Mouse (Mus musculus) telencephalon, adult 2 months (tissue): ENCODE data around the gene Il31ra.

ENCODE experiments used
- DNase-seq: peaks from one replicate; pipeline ENCODE4 v3.0.0-alpha.2; 2011; ENCODE audit warnings: low read depth, low spot score

Il31ra gene

GRCm38 (mm10) chr13:112508487-112508886 is 85.7 kb downstream of the Il31ra start:
- no peak for DNase-seq

DNA sequence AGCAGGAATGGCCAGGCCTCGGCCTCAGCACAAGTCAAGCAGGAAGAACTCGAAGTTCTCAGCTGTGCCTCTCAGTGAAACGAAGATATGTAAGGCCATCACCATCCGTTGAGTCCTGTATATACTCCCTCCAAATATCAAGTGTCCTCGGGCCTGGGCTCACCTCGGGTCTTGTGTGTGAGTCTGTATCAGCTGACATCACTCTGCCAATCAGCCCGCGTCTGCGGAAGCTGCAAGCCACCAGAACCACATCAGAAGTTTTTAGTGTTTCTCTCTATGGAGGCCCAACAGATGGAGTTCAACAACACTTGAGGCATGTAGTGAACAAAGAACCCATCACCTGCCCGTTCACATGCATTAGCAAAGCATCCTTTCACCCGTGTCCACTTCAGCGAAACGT is 86.5 kb downstream of the Il31ra start:
- no peak for DNase-seq

GRCm38 (mm10) chr13:112506766-112507165 is 87.4 kb downstream of the Il31ra start:
- no peak for DNase-seq

DNA sequence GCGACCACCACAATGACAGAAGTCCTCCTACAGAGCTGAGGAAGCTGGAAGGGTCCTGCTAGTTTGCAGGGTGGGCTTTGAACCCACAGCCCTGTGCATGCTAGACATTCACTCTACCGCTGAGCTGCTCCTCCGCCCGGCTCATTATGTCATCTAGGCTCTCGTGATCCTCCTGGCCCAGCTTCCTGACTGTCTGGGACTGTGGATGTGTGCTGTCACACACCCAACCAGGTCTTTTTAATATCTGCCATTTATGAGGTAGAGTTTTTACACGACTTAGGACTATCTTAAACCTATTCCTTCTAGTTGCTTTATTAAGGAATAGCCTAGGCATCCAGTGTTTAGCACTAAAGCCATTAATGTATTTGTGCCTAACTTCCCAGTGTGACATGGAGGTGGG is 88.7 kb downstream of the Il31ra start:
- no peak for DNase-seq

DNA sequence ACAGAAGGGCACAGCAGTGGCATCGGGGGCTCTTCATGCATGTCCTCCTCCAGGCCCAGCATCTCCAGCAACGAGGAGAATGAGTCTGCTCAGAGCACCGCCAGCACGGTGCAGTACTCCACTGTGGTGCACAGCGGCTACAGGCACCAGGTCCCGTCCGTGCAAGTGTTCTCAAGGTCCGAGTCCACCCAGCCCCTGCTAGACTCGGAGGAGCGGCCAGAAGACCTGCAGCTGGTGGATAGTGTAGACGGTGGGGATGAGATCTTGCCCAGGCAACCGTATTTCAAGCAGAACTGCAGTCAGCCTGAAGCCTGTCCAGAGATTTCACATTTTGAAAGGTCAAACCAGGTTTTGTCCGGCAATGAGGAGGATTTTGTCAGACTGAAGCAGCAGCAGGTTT is 90.3 kb downstream of the Il31ra start:
- no peak for DNase-seq

GRCm38 (mm10) chr13:112500466-112500865 is 93.7 kb downstream of the Il31ra start:
- no peak for DNase-seq

- no peak for DNase-seq
Measured at GRCm38 (mm10) chr13:112500027-112500426, 94.1 kb downstream of the Il31ra start.

DNA sequence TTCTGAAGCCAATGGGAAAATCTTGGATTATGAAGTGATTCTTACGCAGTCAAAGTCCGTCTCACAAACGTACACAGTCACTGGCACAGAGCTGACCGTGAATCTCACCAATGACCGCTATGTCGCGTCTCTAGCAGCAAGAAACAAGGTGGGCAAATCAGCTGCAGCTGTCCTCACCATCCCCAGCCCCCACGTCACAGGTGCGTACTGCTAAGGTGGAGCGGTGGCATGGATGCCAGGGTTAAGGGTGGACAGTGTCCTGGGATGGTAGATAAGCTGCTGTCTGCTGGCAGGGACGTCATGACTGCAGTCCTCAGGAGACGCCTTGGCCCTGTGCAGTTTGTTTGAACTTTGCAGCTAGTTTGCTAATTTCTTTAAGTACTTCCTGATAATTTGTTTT is 99.6 kb downstream of the Il31ra start:
- no peak for DNase-seq

DNA sequence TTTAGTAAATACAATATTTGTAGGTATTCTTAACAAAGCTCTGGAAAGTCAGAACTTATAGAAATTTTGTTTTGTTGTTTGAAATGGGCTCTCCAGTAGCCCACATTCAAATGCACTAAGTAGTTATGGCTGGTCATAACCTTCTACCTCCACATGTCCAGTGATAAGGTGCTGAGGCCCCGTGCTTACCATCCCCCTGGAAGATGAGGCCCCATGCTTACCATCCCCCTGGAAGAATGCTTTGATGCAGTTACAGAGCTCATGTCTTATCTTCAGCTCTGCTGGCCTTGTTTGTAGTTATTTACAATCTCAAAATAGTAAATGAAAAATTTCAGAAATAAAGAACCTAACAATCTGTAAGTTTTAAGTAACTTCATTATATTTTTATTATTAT is 101.9 kb downstream of the Il31ra start:
- DNase-seq, result no peak

- DNase-seq, result no peak
Measured at GRCm38 (mm10) chr13:112491636-112492284, 102.4 kb downstream of the Il31ra start.

DNA sequence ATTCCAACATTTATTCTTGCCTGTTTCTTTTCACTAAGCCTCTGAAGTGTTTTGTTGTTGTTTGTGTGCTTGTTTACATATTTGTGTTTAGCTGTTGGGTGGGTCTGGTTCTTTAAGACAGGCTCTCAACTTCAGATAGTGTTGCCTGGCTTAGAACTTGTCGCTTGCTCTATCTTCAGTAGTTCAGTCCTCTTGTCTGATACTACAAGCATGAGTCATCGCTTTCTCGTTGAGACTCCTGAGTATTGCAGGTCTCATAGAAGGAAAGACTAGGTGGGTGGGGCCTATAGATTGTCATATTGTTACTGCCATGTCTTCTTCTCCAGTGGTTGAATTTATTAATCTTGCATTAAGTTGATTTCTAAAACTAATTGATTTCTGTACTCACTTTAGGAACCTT is 104.1 kb downstream of the Il31ra start:
- no peak for DNase-seq

DNA sequence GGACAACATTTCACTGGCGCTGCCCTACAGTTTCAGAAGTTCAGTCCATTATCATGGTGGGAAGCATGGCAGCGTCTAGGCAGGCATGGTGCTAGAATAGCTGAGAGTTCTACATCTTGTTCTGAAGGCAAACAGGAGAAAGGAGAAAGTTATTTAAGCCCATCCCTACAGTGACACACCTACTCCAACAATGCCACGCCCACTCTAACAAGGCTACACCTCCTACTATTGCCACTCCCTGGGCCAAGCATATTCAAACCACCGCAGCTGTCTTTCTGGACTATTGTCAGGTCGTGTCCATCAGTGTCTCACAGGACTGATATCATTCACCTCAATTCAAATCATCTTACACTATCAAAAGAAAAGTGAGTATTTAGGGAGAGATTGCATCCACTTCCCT is 107.5 kb downstream of the Il31ra start:
- DNase-seq, result no peak

- no peak for DNase-seq
Measured at GRCm38 (mm10) chr13:112486236-112486635, 107.9 kb downstream of the Il31ra start.

DNA sequence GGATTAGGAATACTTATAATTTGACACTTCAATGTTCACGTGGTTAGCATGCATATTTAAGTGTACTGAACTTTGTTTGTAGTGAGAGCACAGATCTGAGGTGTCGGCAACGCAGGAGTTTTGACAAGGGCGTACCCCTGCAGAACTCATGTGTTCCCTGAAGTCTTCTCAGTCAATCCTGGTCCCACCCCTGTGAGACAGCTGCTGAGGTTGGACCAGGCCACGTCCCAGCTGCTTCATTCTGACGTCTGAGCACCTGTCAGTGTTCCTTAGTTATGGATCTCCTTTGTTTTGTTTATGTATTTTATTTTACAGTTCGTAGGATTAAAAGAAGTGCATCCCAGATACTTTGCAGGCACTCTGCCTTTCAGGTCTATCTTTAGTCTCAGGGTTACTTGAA is 111.1 kb downstream of the Il31ra start:
- DNase-seq, result no peak

DNA sequence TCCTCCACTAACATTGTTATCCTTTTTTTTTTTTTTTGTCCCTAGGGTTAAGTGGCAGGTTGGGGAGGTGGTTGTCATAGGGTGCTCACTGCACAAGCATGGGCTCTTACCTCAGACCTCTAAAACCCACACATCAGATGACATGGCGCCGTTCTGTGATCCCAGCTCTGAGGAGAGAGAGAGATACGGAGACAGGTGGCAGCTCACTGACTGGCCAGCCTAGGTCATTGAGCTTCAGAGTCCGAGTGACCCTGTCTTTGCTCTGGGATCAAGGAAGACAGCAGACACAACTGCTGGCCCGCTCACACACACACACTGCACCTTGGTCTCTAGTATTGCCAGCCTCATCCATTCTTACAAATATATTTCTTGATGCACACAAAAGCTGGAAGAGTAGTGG is 111.6 kb downstream of the Il31ra start:
- no peak for DNase-seq

- no peak for DNase-seq
Measured at GRCm38 (mm10) chr13:112479926-112480325, 114.2 kb downstream of the Il31ra start.

DNA sequence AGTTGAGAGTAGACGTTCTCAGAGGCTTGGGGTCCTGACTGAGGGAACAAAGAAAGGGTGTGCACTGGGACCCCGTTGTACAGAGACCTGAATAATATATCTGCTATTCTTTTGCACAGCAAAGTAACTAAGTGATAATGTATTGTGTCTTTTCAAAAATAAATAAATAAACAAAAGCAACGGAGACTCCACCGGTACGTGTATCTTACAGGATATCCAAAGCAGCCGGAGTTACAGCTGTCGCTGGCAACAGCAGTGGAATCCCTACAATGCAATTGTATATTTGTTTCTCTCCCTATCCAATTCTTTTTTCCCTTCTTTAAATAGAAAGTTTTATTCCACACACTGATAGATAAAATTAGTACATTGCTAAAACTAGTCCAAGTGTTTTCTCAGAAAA is 115.1 kb downstream of the Il31ra start:
- DNase-seq, result no peak

- DNase-seq, result no peak
Measured at GRCm38 (mm10) chr13:112473757-112474755, 120.1 kb downstream of the Il31ra start.

GRCm38 (mm10) chr13:112472401-112473023 is 121.6 kb downstream of the Il31ra start:
- DNase-seq, result no peak

GRCm38 (mm10) chr13:112471201-112471600 is 123.0 kb downstream of the Il31ra start:
- DNase-seq, result no peak
